Mouse (Mus musculus) embryonic facial prominence, embryonic 11.5 days (tissue): ENCODE results near the gene Phldb2. TPM values are rescaled to one million over a fixed set of nuclear protein-coding genes. Genes with fewer than 3 reads are reported as not detected.

Experiments used
- ATAC-seq: fragments of 200-750 bp; cut with Nextera tagmentation; replicated peaks from 2 replicates; pipeline ENCODE4 v1.8.0; 2017; ENCODE audit warnings: low read depth; ENCODE audit not compliant: insufficient number of reproducible peaks, low FRiP score, low TSS enrichment
- DNase-seq: peaks from one replicate; pipeline ENCODE4 v3.0.0-alpha.2; 2015; ENCODE audit warnings: low spot score
- H3K27ac ChIP-seq: fragments of 300-500 bp; sonication (generic); replicated peaks from 2 replicates; pipeline ENCODE4 v1.5.1; 2014; ENCODE audit warnings: mild to moderate bottlenecking, low read depth, low read length, control low read depth
- H3K27me3 ChIP-seq: fragments of 300-500 bp; sonication (generic); 2 replicates; pipeline ENCODE4 v1.6.1; 2014; ENCODE audit warnings: mild to moderate bottlenecking, low read length, moderate library complexity, mixed read lengths; ENCODE audit not compliant: control insufficient read depth, insufficient read depth
- H3K36me3 ChIP-seq: fragments of 300-500 bp; sonication (generic); replicated peaks from 2 replicates; pipeline ENCODE4 v1.6.1; 2014; ENCODE audit warnings: low read depth, mild to moderate bottlenecking, low read length, moderate library complexity, mixed read lengths; ENCODE audit not compliant: control insufficient read depth, insufficient read depth
- H3K4me1 ChIP-seq: fragments of 300-500 bp; sonication (generic); 2 replicates; pipeline ENCODE4 v1.6.1; 2014; ENCODE audit warnings: low read length, mixed read lengths; ENCODE audit not compliant: control insufficient read depth, insufficient read depth
- H3K4me2 ChIP-seq: fragments of 300-500 bp; sonication (generic); 2 replicates; pipeline ENCODE4 v1.6.1; 2014; ENCODE audit warnings: low read depth, mild to moderate bottlenecking, control low read depth, low read length, moderate library complexity
- H3K4me3 ChIP-seq: fragments of 300-500 bp; sonication (generic); 2 replicates; pipeline ENCODE4 v1.5.1; 2014; ENCODE audit warnings: low read depth, low read length, control low read depth
- H3K9ac ChIP-seq: fragments of 300-500 bp; sonication (generic); replicated peaks from 2 replicates; pipeline ENCODE4 v1.6.1; 2014; ENCODE audit warnings: mild to moderate bottlenecking, control low read depth, low read length
- H3K9me3 ChIP-seq: fragments of 300-500 bp; sonication (generic); replicated peaks from 2 replicates; pipeline ENCODE4 v1.6.1; 2016; ENCODE audit warnings: mild to moderate bottlenecking, low read length, inconsistent platforms, mixed read lengths; ENCODE audit not compliant: control insufficient read depth
- WGBS: fragments of 180-500 bp; shearing (Covaris S2); extraction: QIAGEN DNeasy Blood & Tissue Kit; methylation state at CpG from one replicate; pipeline ENCODE4 v1.1.7; 2014; 5-methylcytosine and 5-hydroxymethylcytosine counted together
- polyA plus RNA-seq: library from polyadenylated mRNA; unstranded; fragments of >200 nt; fragmentation: Nextera tagmentation; extraction: Ambion mirVana; gene quantifications from 2 replicates; pipeline ENCODE4 v1.2.1, GENCODE M21; 2014

The Phldb2 gene
- polyA plus RNA-seq, 1 experiment from 2014 or later = 54.6 TPM

DNA sequence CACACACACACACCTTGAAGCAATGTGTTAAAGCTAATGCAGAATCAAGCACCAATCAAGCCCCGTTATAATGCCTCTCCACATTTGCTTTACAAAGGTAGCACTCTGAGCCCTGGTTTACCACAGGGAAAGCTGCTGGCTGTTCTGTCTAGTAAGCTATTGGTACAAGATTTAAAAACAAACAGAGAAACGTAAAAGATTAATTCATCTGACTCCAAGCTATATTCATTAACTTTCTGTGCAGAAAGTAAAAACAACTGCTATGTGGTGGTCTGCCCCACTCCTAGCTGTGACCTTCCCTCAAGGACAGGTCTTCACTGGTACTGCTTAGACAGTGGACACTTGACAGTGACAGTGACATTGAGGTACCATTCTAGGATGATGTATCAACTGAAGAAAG, 69.2 kb downstream of the Phldb2 start:
- DNase-seq (no peak), ATAC-seq (no peak)
- H3K27me3 ChIP-seq = no peaks in the 10 kb centered on the region
- H3K9ac ChIP-seq = no peak overlapping the region
- H3K36me3 ChIP-seq = no peaks in the 10 kb centered on the region
- H3K27ac ChIP-seq = no peak overlapping the region
- no peaks in the 10 kb centered on the region for H3K4me1 ChIP-seq
- no peaks in the 10 kb centered on the region for H3K9me3 ChIP-seq
- WGBS = 86% methylated on average over 2 of the region's 2 CpGs
- no peak overlapping the region for H3K4me3 ChIP-seq
- no peak overlapping the region for H3K4me2 ChIP-seq

GRCm38 (mm10) chr16:45881177-45881832, 72.1 kb downstream of the Phldb2 start:
- Histone ChIP-seq H3K4me3 (no peak overlapping the region), H3K9ac (no peak overlapping the region), H3K4me1 (no peaks in the 10 kb centered on the region), H3K27ac (no peak overlapping the region), H3K27me3 (no peaks in the 10 kb centered on the region), H3K9me3 (no peaks in the 10 kb centered on the region), H3K36me3 (no peaks in the 10 kb centered on the region), H3K4me2 (no peak overlapping the region)
- 71% methylated on average over 7 of the region's 7 CpGs for WGBS
- DNase-seq = no peak
- no peak for ATAC-seq

GRCm38 (mm10) chr16:45880101-45880751, 73.2 kb downstream of the Phldb2 start:
- Histone ChIP-seq H3K27ac (no peak overlapping the region), H3K4me1 (no peaks in the 10 kb centered on the region), H3K4me3 (no peak overlapping the region), H3K4me2 (no peak overlapping the region), H3K36me3 (no peaks in the 10 kb centered on the region), H3K9me3 (no peaks in the 10 kb centered on the region), H3K27me3 (no peaks in the 10 kb centered on the region), H3K9ac (no peak overlapping the region)
- WGBS = 83% methylated on average over 6 of the region's 6 CpGs
- DNase-seq (no peak), ATAC-seq (no peak)

- no peak overlapping the region for H3K4me3 ChIP-seq
Observed at GRCm38 (mm10) chr16:45877739-45878138, 75.7 kb downstream of the Phldb2 start.

GRCm38 (mm10) chr16:45877171-45877570, 76.2 kb downstream of the Phldb2 start:
- no peak overlapping the region for H3K9ac ChIP-seq
- no peak for DNase-seq
- WGBS = 85% methylated on average over 5 of the region's 5 CpGs
- ATAC-seq = no peak
- no peaks in the 10 kb centered on the region for H3K4me1 ChIP-seq
- no peak overlapping the region for H3K4me2 ChIP-seq
- H3K9me3 ChIP-seq = no peaks in the 10 kb centered on the region
- no peak overlapping the region for H3K4me3 ChIP-seq
- H3K36me3 ChIP-seq = no peaks in the 10 kb centered on the region
- no peak overlapping the region for H3K27ac ChIP-seq
- no peaks in the 10 kb centered on the region for H3K27me3 ChIP-seq

More at GRCm38 (mm10) chr16:45877739-45878138, 75.7 kb downstream of the Phldb2 start:
- no peak for DNase-seq
- Histone ChIP-seq H3K4me1 (no peaks in the 10 kb centered on the region), H3K27ac (no peak overlapping the region), H3K27me3 (no peaks in the 10 kb centered on the region), H3K9ac (no peak overlapping the region), H3K9me3 (no peaks in the 10 kb centered on the region), H3K36me3 (no peaks in the 10 kb centered on the region), H3K4me2 (no peak overlapping the region)
- no peak for ATAC-seq
- 56% methylated on average over 1 of the region's 1 CpGs for WGBS

DNA sequence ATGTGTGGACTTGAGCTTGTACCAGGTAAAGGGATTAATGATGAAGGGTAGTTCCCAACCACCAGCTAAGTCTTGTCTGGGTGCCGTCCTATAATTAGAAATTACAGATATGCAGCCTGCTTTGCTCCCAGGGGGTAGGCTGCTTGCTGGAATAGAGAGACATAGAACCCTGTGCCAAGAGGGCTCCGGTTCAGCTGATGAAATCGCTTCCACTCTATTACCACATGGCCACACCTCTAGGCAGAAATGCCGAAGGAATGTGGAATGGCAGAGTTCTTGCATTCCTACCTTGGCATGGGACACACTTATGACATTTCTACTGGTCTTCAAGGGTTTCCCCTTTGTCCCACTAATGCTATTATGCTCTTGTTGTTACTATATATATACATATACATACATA, 80.0 kb downstream of the Phldb2 start:
- Histone ChIP-seq H3K27me3 (no peaks in the 10 kb centered on the region), H3K36me3 (no peaks in the 10 kb centered on the region), H3K4me1 (no peaks in the 10 kb centered on the region), H3K9me3 (no peaks in the 10 kb centered on the region), H3K4me2 (no peak overlapping the region), H3K9ac (no peak overlapping the region), H3K27ac (no peak overlapping the region), H3K4me3 (no peak overlapping the region)
- ATAC-seq (no peak), DNase-seq (no peak)
- 85% methylated on average over 4 of the region's 4 CpGs for WGBS

GRCm38 (mm10) chr16:45871286-45871976, 82.0 kb downstream of the Phldb2 start:
- ATAC-seq (no peak), DNase-seq (no peak)
- Histone ChIP-seq H3K4me3 (no peak overlapping the region), H3K27ac (no peak overlapping the region), H3K4me1 (no peaks in the 10 kb centered on the region), H3K27me3 (no peaks in the 10 kb centered on the region), H3K36me3 (no peaks in the 10 kb centered on the region), H3K9ac (no peak overlapping the region), H3K9me3 (no peaks in the 10 kb centered on the region), H3K4me2 (no peak overlapping the region)
- 75% methylated on average over 10 of the region's 10 CpGs for WGBS

DNA sequence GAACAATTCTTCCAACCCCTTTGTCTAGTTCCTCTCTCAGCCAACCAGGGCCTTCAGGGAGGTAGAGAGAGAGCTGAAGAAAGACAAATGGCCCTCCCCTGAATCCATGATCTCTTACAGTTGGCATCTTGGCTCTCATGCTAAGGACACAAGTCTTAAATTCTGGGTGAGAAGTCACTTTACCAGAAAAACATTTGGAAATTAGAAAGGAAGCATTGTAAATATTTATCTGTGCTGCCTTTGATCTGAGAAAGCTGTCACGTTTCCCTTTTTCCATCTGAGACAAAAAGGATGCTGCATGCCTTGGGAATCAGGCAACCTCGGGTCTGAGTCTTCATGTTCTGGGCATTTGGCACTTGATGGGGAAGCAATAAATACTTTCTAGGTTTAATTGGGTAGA, 82.7 kb downstream of the Phldb2 start:
- ATAC-seq = no peak
- WGBS = 57% methylated on average over 2 of the region's 2 CpGs
- Histone ChIP-seq H3K9me3 (no peaks in the 10 kb centered on the region), H3K9ac (no peak overlapping the region), H3K27me3 (no peaks in the 10 kb centered on the region), H3K4me3 (no peak overlapping the region), H3K36me3 (no peaks in the 10 kb centered on the region), H3K4me1 (no peaks in the 10 kb centered on the region), H3K4me2 (no peak overlapping the region), H3K27ac (no peak overlapping the region)
- DNase-seq = no peak
